Mouse (Mus musculus) olfactory bulb, adult 2 months (tissue): ENCODE measurements around the gene Jpt1.

Experiments used
- CTCF ChIP-seq: fragments of 200-500 bp; IDR thresholded peaks from 2 replicates; pipeline ENCODE4 v1.5.1; 2012; ENCODE audit warnings: low read depth, mild to moderate bottlenecking, low read length, moderate library complexity; ENCODE audit not compliant: insufficient read depth
- POLR2A ChIP-seq: fragments of 200-500 bp; IDR thresholded peaks from 2 replicates; pipeline ENCODE4 v1.6.1; 2012; ENCODE audit warnings: mild to moderate bottlenecking, low read depth, low read length, moderate library complexity; ENCODE audit not compliant: insufficient read depth

- TF ChIP-seq CTCF (no peak), POLR2A (no peak)
Observed at GRCm38 (mm10) chr11:115515021-115515420, 834 bp upstream of the Jpt1 start.
